Mouse (Mus musculus) spleen, postnatal 4 days (tissue): ENCODE data around the gene Prkcz.
"Not testable (repeated sequence)": the region's sequence is repeated elsewhere in the genome, so short reads cannot be mapped to it uniquely, and the experiment has no call there.

Source experiments
- DNase-seq, 2 experiments: peaks; one replicate each; pipeline ENCODE4 v3.0.0; 2022; ENCODE audit warnings: low spot score in 2 of 2

Gene Prkcz

GRCm38 (mm10) chr4:155359560-155360464 is 1.3 kb downstream of the Prkcz start:
- DNase-seq, result no peak

GRCm38 (mm10) chr4:155357601-155358000 is 3.6 kb downstream of the Prkcz start:
- DNase-seq, result no peak

- DNase-seq, result no peak
These were observed 4.8 kb downstream of the Prkcz start for GRCm38 (mm10) chr4:155356354-155356753.

- no peak for DNase-seq
These were observed 6.6 kb downstream of the Prkcz start for GRCm38 (mm10) chr4:155354546-155354945.

GRCm38 (mm10) chr4:155354035-155354434 is 7.1 kb downstream of the Prkcz start:
- no peak for DNase-seq

GRCm38 (mm10) chr4:155352581-155352980 is 8.6 kb downstream of the Prkcz start:
- no peak for DNase-seq

GRCm38 (mm10) chr4:155346350-155346749 is 14.8 kb downstream of the Prkcz start:
- DNase-seq, result no peak

- DNase-seq, result no peak
These were observed 15.6 kb downstream of the Prkcz start for GRCm38 (mm10) chr4:155345608-155345953.

GRCm38 (mm10) chr4:155344716-155345607 is 16.2 kb downstream of the Prkcz start:
- no peak for DNase-seq

- no peak for DNase-seq
These were observed 16.9 kb downstream of the Prkcz start for GRCm38 (mm10) chr4:155344299-155344600.

- DNase-seq, result no peak
These were observed 17.5 kb downstream of the Prkcz start for GRCm38 (mm10) chr4:155343415-155344298.

GRCm38 (mm10) chr4:155336284-155337050 is 24.7 kb downstream of the Prkcz start:
- DNase-seq, result no peak

- DNase-seq, result no peak
These were observed 28.9 kb downstream of the Prkcz start for GRCm38 (mm10) chr4:155332253-155332652.

- not testable (repeated sequence) for DNase-seq
These were observed 32.8 kb downstream of the Prkcz start for GRCm38 (mm10) chr4:155328385-155328784.

GRCm38 (mm10) chr4:155325773-155326172 is 35.4 kb downstream of the Prkcz start:
- no peak for DNase-seq

GRCm38 (mm10) chr4:155324511-155324910 is 36.6 kb downstream of the Prkcz start:
- no peak for DNase-seq

GRCm38 (mm10) chr4:155323081-155323795 is 37.9 kb downstream of the Prkcz start:
- no peak for DNase-seq

GRCm38 (mm10) chr4:155320281-155321244 is 40.6 kb downstream of the Prkcz start:
- DNase-seq, result peak in 1 of 2 experiments; percentile 70

GRCm38 (mm10) chr4:155318266-155318665 is 42.9 kb downstream of the Prkcz start:
- DNase-seq, result no peak
